Mouse (Mus musculus) heart, embryonic 14.5 days (tissue): Measurements from ENCODE around the gene Pigo. TPM values are rescaled to one million over a fixed set of nuclear protein-coding genes. Genes with fewer than 3 reads are reported as not detected.

Experiments
- ATAC-seq: fragments of 200-750 bp; cut with Nextera tagmentation; 2 replicates; pipeline ENCODE4 v1.8.0; 2017; ENCODE audit warnings: low read depth, moderate TSS enrichment; ENCODE audit not compliant: insufficient number of reproducible peaks, insufficient read depth, low FRiP score
- H3K27ac ChIP-seq, 2 experiments: fragments of 200-500 bp in 1 of 2; fragments of 300-500 bp in 1 of 2; sonication (generic) in 1 of 2; replicated peaks in 1 of 2; 2 replicates each; pipeline ENCODE4 v1.5.1; 2012 to 2014; ENCODE audit warnings: low read depth in 2 of 2, low read length in 2 of 2, control low read depth in 1 of 2, mild to moderate bottlenecking in 1 of 2, mixed read lengths in 1 of 2; ENCODE audit not compliant: control insufficient read depth in 1 of 2, insufficient read depth in 1 of 2
- H3K27me3 ChIP-seq: fragments of 300-500 bp; sonication (generic); 2 replicates; pipeline ENCODE4 v1.6.1; 2014; ENCODE audit warnings: mild to moderate bottlenecking, low read length, control low read depth; ENCODE audit not compliant: control insufficient read depth, insufficient read depth
- H3K36me3 ChIP-seq: fragments of 300-500 bp; sonication (generic); 2 replicates; pipeline ENCODE4 v1.6.1; 2014; ENCODE audit warnings: mild to moderate bottlenecking, control low read depth, low read length, mixed read lengths; ENCODE audit not compliant: control insufficient read depth, insufficient read depth
- H3K4me1 ChIP-seq, 2 experiments: fragments of 200-500 bp in 1 of 2; fragments of 300-500 bp in 1 of 2; sonication (generic) in 1 of 2; 2 replicates each; pipeline ENCODE4 v1.6.1; 2012 to 2014; ENCODE audit warnings: low read length in 2 of 2, control low read depth in 1 of 2, mixed read lengths in 1 of 2; ENCODE audit not compliant: control insufficient read depth in 2 of 2, insufficient read depth in 2 of 2
- H3K4me2 ChIP-seq: fragments of 300-500 bp; sonication (generic); 2 replicates; pipeline ENCODE4 v1.6.1; 2014; ENCODE audit warnings: mild to moderate bottlenecking, low read length
- H3K4me3 ChIP-seq, 2 experiments: fragments of 200-500 bp in 1 of 2; fragments of 300-500 bp in 1 of 2; sonication (generic) in 1 of 2; 2 replicates each; pipeline ENCODE4 v1.5.1; 2012 to 2014; ENCODE audit warnings: low read length in 2 of 2, mild to moderate bottlenecking in 2 of 2, control low read depth in 1 of 2, low read depth in 1 of 2, moderate library complexity in 1 of 2; ENCODE audit not compliant: control insufficient read depth in 1 of 2, insufficient read depth in 1 of 2
- H3K9ac ChIP-seq: fragments of 300-500 bp; sonication (generic); 2 replicates; pipeline ENCODE4 v1.6.1; 2014; ENCODE audit warnings: mild to moderate bottlenecking, low read length
- H3K9me3 ChIP-seq: fragments of 300-500 bp; sonication (generic); 2 replicates; pipeline ENCODE4 v1.6.1; 2016; ENCODE audit warnings: low read length, control low read depth; ENCODE audit not compliant: control insufficient read depth
- WGBS: fragments of 180-500 bp; shearing (Covaris S2); extraction: QIAGEN DNeasy Blood & Tissue Kit; methylation state at CpG from one replicate; pipeline ENCODE4 v1.1.7; 2014; 5-methylcytosine and 5-hydroxymethylcytosine counted together
- polyA plus RNA-seq: library from polyadenylated mRNA; unstranded; fragments of >200 nt; fragmentation: Nextera tagmentation; extraction: Ambion mirVana; gene quantifications from 2 replicates; pipeline ENCODE4 v1.2.1, GENCODE M21; 2014

Gene Pigo
- polyA plus RNA-seq = 12.0 and 13.0 TPM in 2 replicates

- Histone ChIP-seq H3K9me3 (no peaks in the 10 kb centered on the region), H3K4me1 (peaks cover 9 to 13% of the 10 kb centered on the region in 2 experiments), H3K27me3 (no peaks in the 10 kb centered on the region), H3K27ac (peak within 1 kb of the TSS; percentile 76 to 85), H3K4me3 (peak within 1 kb of the TSS; percentile 48 to 87), H3K36me3 (peaks cover 75% of the 10 kb centered on the region), H3K9ac (peak within 1 kb of the TSS; percentile 73), H3K4me2 (peak within 1 kb of the TSS; percentile 89)
- WGBS = 7% methylated on average over 42 of the region's 42 CpGs
- peak; percentile 76 for ATAC-seq
Measured at GRCm38 (mm10) chr4:43025084-43025960, at the start of gene Pigo. Gene Pigo (minus strand): TSS chr4:43025819.

GRCm38 (mm10) chr4:43074923-43075322 lies 49.3 kb upstream of the Pigo start:
- Histone ChIP-seq H3K27me3 (no peaks in the 10 kb centered on the region), H3K4me2 (no peak overlapping the region), H3K27ac (no peak overlapping the region), H3K4me1 (no peaks in the 10 kb centered on the region; a peak in 1 of 4 replicates), H3K4me3 (no peak overlapping the region), H3K36me3 (no peaks in the 10 kb centered on the region), H3K9me3 (no peaks in the 10 kb centered on the region), H3K9ac (no peak overlapping the region)
- no peak for ATAC-seq

GRCm38 (mm10) chr4:43065471-43065870 lies 39.9 kb upstream of the Pigo start:
- Histone ChIP-seq H3K36me3 (no peaks in the 10 kb centered on the region), H3K4me2 (no peak overlapping the region), H3K27me3 (no peaks in the 10 kb centered on the region), H3K27ac (no peak overlapping the region), H3K4me3 (no peak overlapping the region), H3K9me3 (no peaks in the 10 kb centered on the region), H3K4me1 (peaks cover 0 to 24% of the 10 kb centered on the region in 2 experiments; a peak in 2 of 4 replicates), H3K9ac (no peak overlapping the region)
- WGBS = 91% methylated on average over 4 of the region's 4 CpGs
- ATAC-seq = no peak

- H3K27ac ChIP-seq = no peak overlapping the region
- no peak for ATAC-seq
- H3K9ac ChIP-seq = 0 out of 2 replicates have a peak overlapping the region, but pooled peaks have one; percentile 4
- WGBS = 60% methylated on average over 3 of the region's 3 CpGs
- no peaks in the 10 kb centered on the region for H3K27me3 ChIP-seq
- H3K9me3 ChIP-seq = no peaks in the 10 kb centered on the region
- peaks cover 0 to 24% of the 10 kb centered on the region in 2 experiments; a peak in 2 of 4 replicates for H3K4me1 ChIP-seq
- H3K4me2 ChIP-seq = peak overlapping the region; percentile 78
- peak overlapping the region in 1 of 2 experiments; percentile 76; a peak in 2 of 4 replicates for H3K4me3 ChIP-seq
- H3K36me3 ChIP-seq = no peaks in the 10 kb centered on the region
Measured at GRCm38 (mm10) chr4:43060286-43060685, 34.7 kb upstream of the Pigo start.

GRCm38 (mm10) chr4:43059697-43060096 lies 34.1 kb upstream of the Pigo start:
- H3K4me2 ChIP-seq = peak overlapping the region; percentile 78
- 40% methylated on average over 3 of the region's 3 CpGs for WGBS
- H3K9me3 ChIP-seq = no peaks in the 10 kb centered on the region
- 0 out of 4 replicates have a peak overlapping the region, but pooled peaks of 1 of the 2 experiments have one; percentile 15 for H3K27ac ChIP-seq
- peak overlapping the region; percentile 86 for H3K9ac ChIP-seq
- no peaks in the 10 kb centered on the region for H3K27me3 ChIP-seq
- ATAC-seq = no peak
- peak overlapping the region; percentile 74 to 76 for H3K4me3 ChIP-seq
- H3K36me3 ChIP-seq = no peaks in the 10 kb centered on the region
- H3K4me1 ChIP-seq = peaks cover 0 to 24% of the 10 kb centered on the region in 2 experiments; a peak in 2 of 4 replicates

GRCm38 (mm10) chr4:43058753-43059654 lies 33.4 kb upstream of the Pigo start, which contains the start of gene Unc13b:
Gene Unc13b (plus strand): TSS chr4:43058953.
- Histone ChIP-seq H3K9me3 (no peaks in the 10 kb centered on the region), H3K36me3 (no peaks in the 10 kb centered on the region), H3K27me3 (no peaks in the 10 kb centered on the region), H3K4me3 (peak within 1 kb of the TSS; percentile 74 to 76), H3K4me2 (peak within 1 kb of the TSS; percentile 78), H3K4me1 (peaks cover 0 to 24% of the 10 kb centered on the region in 2 experiments; a peak in 2 of 4 replicates), H3K9ac (peak within 1 kb of the TSS; percentile 86), H3K27ac (peak within 1 kb of the TSS; percentile 77 to 86)
- ATAC-seq = peak; percentile 94
- WGBS = under 1% methylated on average over 82 of the region's 90 CpGs

- ATAC-seq = no peak
- H3K9ac ChIP-seq = no peak overlapping the region
- 19% methylated on average over 8 of the region's 8 CpGs for WGBS
- H3K9me3 ChIP-seq = no peaks in the 10 kb centered on the region
- H3K27ac ChIP-seq = no peak overlapping the region; a peak in 1 of 4 replicates
- H3K4me3 ChIP-seq = peak overlapping the region; percentile 74 to 76
- no peaks in the 10 kb centered on the region for H3K36me3 ChIP-seq
- H3K27me3 ChIP-seq = no peaks in the 10 kb centered on the region
- H3K4me1 ChIP-seq = peaks cover 0 to 24% of the 10 kb centered on the region in 2 experiments; a peak in 2 of 4 replicates
- peak overlapping the region; percentile 78 for H3K4me2 ChIP-seq
Measured at GRCm38 (mm10) chr4:43058392-43058752, 32.8 kb upstream of the Pigo start.
